Mouse (Mus musculus) embryonic stem cell, embryonic (primary cell): ENCODE data around the gene Pnck.

Experiments used
- CTCF ChIA-PET, 4 experiments: fragments of 300-600 bp in 2 of 4; fragments of 350-600 bp in 2 of 4; sonication (Branson Sonifier 250); formaldehyde crosslinking; loops; one replicate each; lab custom pipeline; 2022; ENCODE audit warnings: inconsistent platforms in 2 of 4; lab: Charles Lee
- POLR2A ChIA-PET, 4 experiments: fragments of 300-600 bp in 2 of 4; fragments of 350-600 bp in 2 of 4; sonication (Branson Sonifier 250); formaldehyde crosslinking; loops; one replicate each; lab custom pipeline; 2022; ENCODE audit warnings: antibody characterized with exemption in 4 of 4, inconsistent platforms in 1 of 4; lab: Charles Lee

Gene Pnck

DNA sequence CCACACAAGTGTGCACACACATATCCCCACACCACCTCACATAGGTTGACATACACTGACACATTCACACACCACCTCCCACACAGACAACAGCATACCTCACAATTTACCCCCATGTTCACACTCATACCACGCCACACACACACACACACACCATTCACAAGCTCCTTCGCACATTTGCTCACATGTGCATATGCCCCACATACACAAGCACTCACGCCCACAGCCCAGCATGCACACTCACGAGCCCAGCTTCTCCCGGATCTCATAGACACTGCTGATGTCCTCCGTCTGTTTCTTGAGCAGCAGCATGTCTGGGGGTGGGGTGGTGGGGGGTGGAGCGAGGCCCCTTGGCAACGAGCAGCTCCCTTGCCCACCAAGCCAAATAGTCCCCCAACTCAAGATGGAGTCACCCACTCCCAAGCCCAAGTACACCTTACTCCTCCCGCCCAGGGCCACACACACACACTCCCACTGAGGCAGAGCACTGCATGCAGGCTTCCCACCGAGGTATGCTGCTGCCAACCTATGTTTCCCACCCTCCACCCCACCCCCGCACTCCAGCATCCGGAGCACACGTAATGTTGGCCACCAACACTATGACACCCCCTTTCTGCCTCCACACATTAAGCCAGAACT lies 862 bp downstream of the Pnck start:
- ChIA-PET CTCF (interaction anchor here in 2 of 4 experiments (0.7 to 1.4 kb wide), 8 partner anchors 13 to 200 kb away, joined by 3 to 8 read pairs (median 4); partner anchors contain the start of gene Haus7 (in 1 of the 2)), POLR2A (interaction anchor here in 3 of 4 experiments (0.6 to 1.8 kb wide), 9 partner anchors 13 to 606 kb away, joined by 3 to 9 read pairs (median 4); partner anchors contain the start of genes Abcd1 (in 1 of the 3), Bcap31 (in 1 of the 3), Dusp9 (in 1 of the 3) and Haus7 (in 1 of the 3))

- POLR2A ChIA-PET, result interaction anchor here in 3 of 4 experiments (0.6 to 1.8 kb wide), 5 partner anchors 18 to 262 kb away, joined by 3 to 6 read pairs (median 5); partner anchors contain the start of gene Dusp9 (in 1 of the 3)
- CTCF ChIA-PET, result interaction anchor here in 2 of 4 experiments (0.7 to 1.1 kb wide), 4 partner anchors 13 to 162 kb away, joined by 3 to 8 read pairs (median 4); no protein-coding TSS in a partner anchor
Observed at GRCm38 (mm10) chrX:73658391-73658790, 1.5 kb downstream of the Pnck start.

- POLR2A ChIA-PET, result no interaction called here
Observed at GRCm38 (mm10) chrX:73655529-73655928, 4.4 kb downstream of the Pnck start.

DNA sequence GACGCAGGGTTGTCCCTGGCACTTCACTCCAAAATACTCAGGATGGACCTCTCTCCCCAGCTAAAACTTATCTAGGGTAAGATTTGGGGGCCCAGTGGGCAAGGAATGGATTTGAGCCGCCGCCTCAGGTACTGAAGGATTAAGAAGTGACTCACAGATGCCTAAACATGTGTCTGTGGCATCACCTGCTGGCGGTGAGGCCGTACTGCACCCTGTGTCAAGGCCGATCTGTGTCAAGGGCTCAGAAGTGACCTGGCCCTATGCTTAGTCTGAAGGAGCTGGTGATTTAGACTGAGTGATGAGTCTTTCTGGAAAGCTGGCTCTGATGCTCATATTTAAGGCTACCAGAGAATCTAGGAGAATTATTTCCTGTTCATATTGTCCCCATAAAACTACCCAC lies 5.7 kb downstream of the Pnck start:
- POLR2A ChIA-PET, result interaction anchor here in 2 of 4 experiments (0.7 to 1.4 kb wide), 7 partner anchors 9 to 202 kb away, joined by 3 to 8 read pairs (median 4); partner anchors contain the start of gene Dusp9 (in 1 of the 2)
- CTCF ChIA-PET, result interaction anchor here (0.5 to 2.0 kb wide), 51 partner anchors 8 to 646 kb away, joined by 3 to 15 read pairs (median 4); partner anchors contain the start of genes Avpr2 (in 1 of the 4), Dusp9 (in 1 of the 4) and Haus7 (in 1 of the 4)

More at GRCm38 (mm10) chrX:73655529-73655928, 4.4 kb downstream of the Pnck start:
- CTCF ChIA-PET, result interaction anchor here in 2 of 4 experiments (0.6 to 2.0 kb wide), 3 partner anchors 196 to 601 kb away, joined by 4 to 13 read pairs (median 12); partner anchors contain the start of gene Haus7 (in 1 of the 2)

DNA sequence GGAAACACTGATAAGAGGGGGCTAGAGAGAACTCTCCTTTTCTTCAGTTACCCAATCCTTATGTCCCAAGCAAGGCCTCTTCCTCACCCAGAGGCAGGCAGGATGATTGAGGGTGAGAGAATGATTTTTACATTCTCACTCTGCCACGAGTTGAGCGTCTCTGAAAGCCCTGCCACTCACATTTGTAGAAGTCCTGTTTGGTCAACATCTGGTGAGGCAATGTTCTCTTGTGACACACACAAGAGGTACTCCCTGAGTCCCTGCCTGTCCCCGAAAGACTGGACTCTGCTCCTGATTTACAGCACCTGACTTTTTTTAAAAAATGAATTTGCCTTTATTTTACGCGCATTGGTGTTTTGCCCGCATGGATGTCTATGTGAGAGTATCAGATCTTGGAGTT lies 6.5 kb downstream of the Pnck start:
- ChIA-PET POLR2A (interaction anchor here in 2 of 4 experiments (1.4 to 1.6 kb wide), 2 partner anchors 14 to 61 kb away, joined by 5 to 8 read pairs; partner anchors contain the start of gene Dusp9 (in 1 of the 2)), CTCF (interaction anchor here (0.6 to 1.5 kb wide), 12 partner anchors 7 to 645 kb away, joined by 3 to 9 read pairs (median 4); partner anchors contain the start of gene Dusp9 (in 1 of the 4))

GRCm38 (mm10) chrX:73650869-73651268 lies 9.0 kb downstream of the Pnck start:
- ChIA-PET POLR2A (interaction anchor here in 2 of 4 experiments (1.1 to 1.2 kb wide), 2 partner anchors 9 to 11 kb away, joined by 3 read pairs; partner anchors contain the start of gene Pnck (in 1 of the 2)), CTCF (interaction anchor here in 1 of 4 experiments (0.6 to 2.6 kb wide), 3 partner anchors 57 to 77 kb away, joined by 3 to 7 read pairs (median 3); no protein-coding TSS in a partner anchor)

GRCm38 (mm10) chrX:73645121-73645520 lies 14.8 kb downstream of the Pnck start:
- POLR2A ChIA-PET, result interaction anchor here in 3 of 4 experiments (0.6 to 1.4 kb wide), 4 partner anchors 9 to 79 kb away, joined by 3 to 7 read pairs (median 4); no protein-coding TSS in a partner anchor
- CTCF ChIA-PET, result interaction anchor here in 3 of 4 experiments (0.7 to 1.5 kb wide), 5 partner anchors 10 to 186 kb away, joined by 3 to 15 read pairs (median 6); partner anchors contain the start of gene Haus7 (in 1 of the 3)

- ChIA-PET POLR2A (interaction anchor here in 3 of 4 experiments (0.6 to 3.2 kb wide), 22 partner anchors 10 to 631 kb away, joined by 3 to 26 read pairs (median 4); partner anchors contain the start of genes Bcap31 (in 1 of the 3), Idh3g (in 1 of the 3), Pnck (in 1 of the 3) and Rpl10 (in 1 of the 3)), CTCF (interaction anchor here in 1 of 4 experiments (2.0 to 2.1 kb wide), 2 partner anchors 14 to 46 kb away, joined by 9 to 17 read pairs; no protein-coding TSS in a partner anchor)
Observed at GRCm38 (mm10) chrX:73639901-73640469, 19.9 kb downstream of the Pnck start.

DNA sequence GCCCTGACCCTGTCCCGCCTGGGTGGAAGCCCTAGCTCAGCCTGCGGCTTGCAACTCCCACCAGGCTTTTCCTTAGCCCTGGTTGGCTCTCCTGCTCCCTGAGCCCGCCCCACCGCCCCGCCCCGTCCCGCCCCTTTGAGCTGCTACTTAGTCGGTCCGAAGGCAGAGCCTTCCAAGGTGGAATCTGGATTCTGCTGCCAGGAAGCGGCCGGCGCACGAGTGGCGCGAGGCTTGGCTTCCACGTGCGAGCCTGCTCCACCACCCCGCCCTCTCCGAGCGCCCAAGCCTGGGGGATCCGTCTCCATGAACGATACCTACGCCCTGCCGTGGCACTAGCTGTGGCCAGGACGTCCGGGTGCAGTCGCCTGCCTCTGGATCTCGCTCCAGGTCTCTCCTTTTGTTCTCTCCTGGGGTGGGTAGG lies 20.7 kb downstream of the Pnck start, which contains the start of gene Dusp9:
Dusp9 (plus strand) TSS at position 165 of the 421 bp plus-strand sequence.
- ChIA-PET CTCF (interaction anchor here in 3 of 4 experiments (0.6 to 2.1 kb wide), 5 partner anchors 15 to 181 kb away, joined by 3 to 17 read pairs (median 5); partner anchors contain the start of gene Haus7 (in 1 of the 3)), POLR2A (interaction anchor here in 3 of 4 experiments (0.6 to 3.2 kb wide), 26 partner anchors 10 to 721 kb away, joined by 3 to 26 read pairs (median 4); partner anchors contain the start of genes Bcap31 (in 1 of the 3), Cetn2 (in 1 of the 3), Haus7 (in 1 of the 3) and Idh3g (in 1 of the 3))

GRCm38 (mm10) chrX:73637415-73637814 lies 22.5 kb downstream of the Pnck start:
- CTCF ChIA-PET, result interaction anchor here in 2 of 4 experiments (0.5 to 0.6 kb wide), 2 partner anchors 34 to 67 kb away, joined by 3 to 4 read pairs; no protein-coding TSS in a partner anchor
- POLR2A ChIA-PET, result interaction anchor here in 3 of 4 experiments (0.7 to 2.2 kb wide), 4 partner anchors 43 to 598 kb away, joined by 3 to 9 read pairs (median 4); no protein-coding TSS in a partner anchor

DNA sequence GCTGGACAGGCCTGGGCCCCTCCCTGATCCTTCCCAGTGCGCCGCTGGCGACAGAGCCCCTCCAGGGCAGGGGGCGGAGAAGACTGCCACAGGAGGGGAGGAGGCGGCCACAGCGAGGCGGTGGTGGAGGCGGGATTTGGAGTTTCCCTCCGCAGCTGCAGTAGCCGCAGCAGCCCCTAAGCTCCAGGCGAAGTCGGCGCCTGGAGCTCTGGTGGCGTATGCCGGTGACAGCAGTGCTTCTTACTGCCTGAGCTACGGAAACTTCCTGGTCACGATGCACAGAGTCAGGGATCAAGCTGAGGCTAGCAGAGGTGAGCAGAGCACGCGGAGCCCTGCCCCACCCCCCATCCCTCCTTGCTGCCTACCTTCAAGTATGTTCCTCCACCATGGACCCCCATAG lies 24.5 kb downstream of the Pnck start:
- CTCF ChIA-PET, result interaction anchor here (0.5 to 2.7 kb wide), 6 partner anchors 10 to 177 kb away, joined by 3 to 15 read pairs (median 4); partner anchors contain the start of gene Haus7 (in 1 of the 4)

GRCm38 (mm10) chrX:73626981-73627380 lies 32.9 kb downstream of the Pnck start:
- ChIA-PET POLR2A (interaction anchor here in 1 of 4 experiments (1.2 kb wide), 1 partner anchor 12 kb away, joined by 4 read pairs; the partner anchor contains the start of gene Dusp9), CTCF (no interaction called here)

More for the DNA sequence above, 24.5 kb downstream of the Pnck start:
- POLR2A ChIA-PET, result interaction anchor here in 2 of 4 experiments (1.0 kb wide), 2 partner anchors 19 to 177 kb away, joined by 3 read pairs; partner anchors contain the start of gene Haus7 (in 1 of the 2)

- CTCF ChIA-PET, result no interaction called here
- POLR2A ChIA-PET, result interaction anchor here in 1 of 4 experiments (1.2 kb wide), 1 partner anchor 13 kb away, joined by 3 read pairs; no protein-coding TSS in a partner anchor
Observed at GRCm38 (mm10) chrX:73619890-73620289, 40.0 kb downstream of the Pnck start.

GRCm38 (mm10) chrX:73619401-73619800 lies 40.5 kb downstream of the Pnck start:
- CTCF ChIA-PET, result no interaction called here
- POLR2A ChIA-PET, result no interaction called here

DNA sequence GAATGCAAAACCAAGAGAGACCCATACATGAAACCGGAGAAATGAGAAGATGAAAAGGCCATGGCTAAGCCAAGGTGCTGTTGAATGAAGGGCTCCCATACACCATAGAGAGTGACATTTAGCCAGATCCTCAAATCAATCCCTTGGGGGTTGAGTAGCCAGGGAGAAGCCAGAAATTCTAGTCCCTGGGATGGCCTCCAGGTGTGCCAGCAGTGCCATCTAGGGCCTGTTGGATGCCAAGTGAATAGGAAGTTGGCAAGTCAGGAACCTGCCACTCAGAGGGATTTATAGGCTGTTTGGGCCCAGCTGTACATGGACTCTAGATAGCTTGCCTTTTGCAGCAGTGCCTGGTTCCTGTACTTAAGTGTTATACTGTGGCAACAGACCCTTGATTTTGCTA lies 44.0 kb downstream of the Pnck start:
- POLR2A ChIA-PET, result interaction anchor here in 1 of 4 experiments (1.3 kb wide), 1 partner anchor 19 kb away, joined by 3 read pairs; no protein-coding TSS in a partner anchor

DNA sequence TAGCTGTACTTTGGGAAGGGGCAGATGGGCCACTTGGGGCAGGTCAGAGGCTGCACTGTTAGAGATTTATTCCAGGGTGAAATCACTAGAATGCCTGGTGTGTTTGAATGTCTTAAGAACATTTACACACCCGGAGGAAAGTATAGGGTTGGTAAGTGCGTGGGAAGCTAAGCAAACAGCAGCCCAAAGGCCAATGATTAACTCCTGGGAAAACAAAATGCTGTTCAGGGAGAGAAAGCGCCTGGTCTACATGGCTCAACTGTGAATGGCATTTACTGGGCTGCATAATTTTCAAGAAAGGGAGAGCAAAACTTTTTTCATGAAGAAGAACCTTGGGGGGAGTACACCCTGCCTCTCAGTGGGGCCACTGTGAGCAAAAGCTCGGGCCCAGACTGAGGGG lies 46.3 kb downstream of the Pnck start:
- ChIA-PET POLR2A (no interaction called here), CTCF (no interaction called here)

More for the DNA sequence above, 44.0 kb downstream of the Pnck start:
- CTCF ChIA-PET, result no interaction called here
